Mouse (Mus musculus): ENCODE measurements at regions not wholly inside any gene's neighbourhood (a gene's known extent, or its start where the extent isn't known, plus 50 kb on each side); places are given as distances from the start of the nearest gene placed in this dataset.
"Not testable (repeated sequence)": the region's sequence is repeated elsewhere in the genome, so short reads cannot be mapped to it uniquely, and the experiment has no call there.

- DNase-seq (ENCODE audit: low read depth, low spot score), result no peak
Measured at GRCm38 (mm10) chr1:17545311-17545710, 600.4 kb downstream of the Crisp4 start.

- no peak for DNase-seq (ENCODE audit: low read depth, low spot score)
Measured at GRCm38 (mm10) chr1:17538160-17538559, 607.5 kb downstream of the Crisp4 start.

GRCm38 (mm10) chr1:17531291-17531690 is 614.4 kb downstream of the Crisp4 start:
- peak; percentile 63 for DNase-seq (ENCODE audit: low read depth, low spot score)

DNA sequence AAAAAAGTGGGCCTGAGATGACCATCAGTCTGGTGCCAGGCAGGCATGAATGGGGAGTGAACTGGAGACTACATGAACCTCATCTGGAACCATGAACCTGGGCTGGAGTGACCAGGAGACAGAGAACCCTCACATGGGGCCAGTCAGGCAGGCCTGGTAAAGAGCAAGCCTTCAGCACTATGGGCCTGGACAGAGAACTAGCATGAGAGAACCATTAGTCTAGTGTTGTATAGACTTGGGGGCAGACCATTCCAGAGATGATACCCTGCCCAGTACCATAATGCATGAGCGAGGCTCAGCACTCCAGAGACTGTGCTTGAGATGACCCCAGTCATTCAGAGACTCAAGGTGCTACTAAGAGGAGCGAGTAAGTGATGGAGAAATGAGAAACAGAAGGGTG is 625.6 kb downstream of the Crisp4 start:
- no peak for DNase-seq (ENCODE audit: low read depth, low spot score)

GRCm38 (mm10) chr1:17506125-17507112 is 639.3 kb downstream of the Crisp4 start:
- peak; percentile 57 for DNase-seq (ENCODE audit: low read depth, low spot score)

GRCm38 (mm10) chr1:17493596-17493995 is 652.1 kb downstream of the Crisp4 start:
- no peak for DNase-seq (ENCODE audit: low read depth, low spot score)

- DNase-seq (ENCODE audit: low read depth, low spot score), result peak; percentile 84
Measured at GRCm38 (mm10) chr1:17489854-17490202, 655.9 kb downstream of the Crisp4 start.

DNA sequence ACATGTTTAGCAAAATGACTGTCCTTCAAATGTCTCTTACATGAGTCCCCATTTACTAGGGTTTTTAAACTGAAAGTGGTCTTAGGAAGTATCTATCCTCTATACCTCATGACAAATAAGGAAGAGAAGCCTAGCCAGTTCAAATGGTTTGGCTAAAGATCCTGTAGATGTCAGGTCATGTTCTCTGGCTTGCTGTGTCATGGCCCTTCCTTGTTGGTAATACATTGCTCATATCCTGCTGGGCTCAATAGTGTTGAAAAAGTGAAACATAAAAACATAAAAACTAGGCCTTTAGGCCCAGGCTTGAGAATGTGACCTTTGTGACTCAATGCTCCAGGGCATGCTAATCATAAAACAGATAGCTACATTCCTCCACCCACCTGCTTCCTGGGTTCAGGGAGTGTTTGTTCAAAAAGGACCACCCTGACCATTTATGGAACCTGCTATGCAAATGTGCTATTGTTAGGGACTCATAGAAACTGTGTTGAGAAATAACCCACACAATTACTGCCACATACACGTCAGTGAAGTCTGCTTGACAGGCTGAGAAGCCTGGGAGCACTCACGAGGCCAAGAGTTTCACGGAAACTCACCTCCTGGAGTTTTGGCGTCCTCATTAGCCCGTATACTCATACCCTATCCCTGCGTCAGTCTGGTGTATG is 656.4 kb downstream of the Crisp4 start:
- peak; percentile 66 for DNase-seq (ENCODE audit: low read depth, low spot score)

- no peak for DNase-seq (ENCODE audit: low read depth, low spot score)
Measured at GRCm38 (mm10) chr1:17451204-17451866, 694.4 kb downstream of the Crisp4 start.

DNA sequence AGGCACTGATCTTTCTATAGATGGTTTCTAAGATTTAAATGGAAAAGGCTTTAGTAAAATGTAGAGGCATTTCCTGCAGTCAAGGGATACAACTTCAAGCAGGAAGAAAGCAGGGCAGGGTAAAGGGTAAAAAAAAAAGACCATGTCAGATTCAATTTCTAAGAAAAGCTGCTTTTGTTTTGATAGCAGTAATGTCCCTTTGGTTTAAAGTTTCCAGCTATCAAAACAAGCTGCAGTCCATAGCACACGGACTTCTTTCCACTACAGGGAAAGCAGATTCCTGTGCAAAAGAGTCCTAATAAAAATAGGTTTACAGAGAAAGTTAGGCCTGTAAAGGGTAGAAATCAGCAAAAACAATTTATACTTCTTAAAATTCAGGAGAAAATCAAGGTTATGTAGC is 695.0 kb downstream of the Crisp4 start:
- no peak for DNase-seq (ENCODE audit: low read depth, low spot score)

- DNase-seq (ENCODE audit: low read depth, low spot score), result no peak
Measured at GRCm38 (mm10) chr1:17450295-17450694, 695.4 kb downstream of the Crisp4 start.

DNA sequence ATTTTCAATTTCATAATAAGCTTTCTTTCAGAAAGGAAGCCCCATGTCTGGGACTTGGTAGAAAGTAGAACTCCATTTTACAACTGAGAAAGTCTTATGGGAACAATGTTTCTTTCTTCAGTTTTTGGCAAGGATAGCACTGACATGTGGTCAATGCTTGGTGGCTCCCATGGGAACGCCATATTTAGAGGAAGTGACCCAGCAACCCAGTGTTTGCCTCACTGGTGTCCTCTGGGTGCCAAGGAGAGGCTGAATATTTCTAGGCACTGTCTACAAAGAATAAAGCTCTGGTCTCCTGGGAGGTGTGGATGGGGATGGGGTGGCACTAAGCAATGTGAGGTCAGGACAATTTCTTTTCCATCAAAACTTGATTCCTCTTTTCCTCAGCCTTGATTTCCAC is 696.4 kb downstream of the Crisp4 start:
- no peak for DNase-seq (ENCODE audit: low read depth, low spot score)

- DNase-seq (ENCODE audit: low read depth, low spot score), result peak; percentile 53
Measured at GRCm38 (mm10) chr1:17434064-17434463, 711.6 kb downstream of the Crisp4 start.

DNA sequence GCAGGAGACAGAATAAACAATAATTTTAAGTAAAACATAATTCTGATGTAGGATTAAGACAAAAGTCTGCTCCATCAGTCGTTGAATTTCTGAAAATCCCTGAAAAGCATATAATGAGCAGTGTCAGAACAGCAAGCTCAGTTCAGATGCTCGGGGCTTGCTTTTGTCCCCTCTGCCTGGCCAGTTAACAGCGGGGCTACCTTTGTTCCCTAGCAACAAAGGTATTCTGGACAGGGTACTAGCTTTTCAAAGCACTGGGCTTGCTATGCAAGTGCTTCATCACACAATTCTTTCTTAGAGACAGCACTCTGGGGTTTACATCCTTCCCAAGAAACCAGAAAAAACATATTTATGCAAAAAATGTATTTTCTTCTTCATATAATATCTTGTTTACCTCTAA is 729.7 kb downstream of the Crisp4 start:
- peak; percentile 27 for DNase-seq (ENCODE audit: low read depth, low spot score)

- no peak for DNase-seq (ENCODE audit: low read depth, low spot score)
Measured at GRCm38 (mm10) chr1:17394893-17395292, 750.8 kb downstream of the Crisp4 start.

DNA sequence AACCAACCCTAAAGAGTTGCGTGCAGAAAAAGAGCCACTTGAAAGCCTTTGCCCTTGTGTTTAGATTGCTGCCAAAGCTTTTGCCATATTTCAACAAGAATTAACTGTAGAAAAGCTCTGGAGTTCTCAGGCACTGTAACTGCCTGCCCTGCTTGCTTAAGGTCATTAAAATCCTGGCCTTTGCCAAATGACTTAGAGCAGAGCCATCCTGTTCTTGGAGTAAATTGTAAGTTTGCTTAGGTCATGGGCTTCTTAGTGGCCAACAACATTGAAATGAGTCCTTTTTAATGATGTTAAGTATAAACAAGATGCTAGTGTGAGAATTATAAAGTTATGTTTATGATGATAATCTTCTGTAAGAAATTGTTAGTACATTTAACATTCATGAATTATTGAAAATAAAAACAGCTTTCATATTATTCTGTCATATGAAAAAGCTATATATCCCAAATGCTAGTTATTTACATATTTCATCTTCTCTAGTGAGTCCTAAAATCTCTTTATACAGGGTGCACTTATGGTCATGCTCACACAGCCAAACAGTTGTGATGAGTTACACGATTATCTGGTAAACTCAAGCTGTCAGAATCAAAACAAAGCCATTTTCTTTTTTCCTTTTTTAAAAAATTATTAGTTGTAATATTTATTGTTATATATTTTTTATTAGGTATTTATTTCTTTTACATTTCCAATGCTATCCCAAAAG is 753.4 kb downstream of the Crisp4 start:
- DNase-seq (ENCODE audit: low read depth, low spot score), result no peak

GRCm38 (mm10) chr1:17377562-17377961 is 768.1 kb downstream of the Crisp4 start:
- DNase-seq (ENCODE audit: low read depth, low spot score), result no peak

- DNase-seq (ENCODE audit: low read depth, low spot score), result no peak
Measured at GRCm38 (mm10) chr1:17348271-17348670, 797.4 kb downstream of the Crisp4 start.

DNA sequence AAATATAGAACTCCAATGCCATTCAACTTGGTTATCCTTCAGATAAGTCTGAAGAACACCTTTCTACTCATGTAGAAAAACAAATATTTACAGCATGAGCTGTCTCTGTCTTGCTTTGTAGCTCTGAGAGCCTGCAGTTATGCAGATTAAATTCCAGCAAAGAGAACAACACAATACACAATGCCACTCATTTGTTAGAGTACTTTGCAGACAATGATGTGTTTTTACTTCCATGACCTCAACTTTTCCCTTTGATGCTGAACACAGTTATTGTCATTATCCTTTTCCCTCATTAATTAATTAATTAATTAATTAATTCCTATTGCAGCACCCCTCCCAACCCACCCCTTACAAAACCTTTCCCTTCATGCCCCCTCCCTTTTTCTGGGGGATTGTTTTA is 807.9 kb downstream of the Crisp4 start:
- DNase-seq (ENCODE audit: low read depth, low spot score), result peak; percentile 18

DNA sequence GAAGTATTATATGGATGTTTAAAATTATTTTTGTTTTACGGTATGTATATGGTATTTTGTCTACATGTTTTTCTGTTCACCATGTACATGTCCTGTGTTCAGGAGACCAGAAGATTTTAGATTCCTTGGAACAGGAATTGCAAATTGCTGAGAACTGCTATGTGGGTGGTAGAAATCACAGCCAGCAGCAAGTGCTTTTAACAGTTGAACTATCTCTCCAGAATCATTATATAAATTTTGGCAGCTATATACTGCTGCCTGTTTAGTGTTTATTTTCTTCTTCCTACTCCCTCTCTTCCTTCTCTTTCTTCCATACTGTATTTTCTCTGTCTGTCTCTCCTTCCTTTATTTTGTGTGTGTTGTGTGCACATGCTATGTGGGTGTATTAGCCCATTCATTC is 834.3 kb downstream of the Crisp4 start:
- DNase-seq (ENCODE audit: low read depth, low spot score), result not testable (repeated sequence)

GRCm38 (mm10) chr1:17309928-17310327 is 835.8 kb downstream of the Crisp4 start:
- DNase-seq (ENCODE audit: low read depth, low spot score), result not testable (repeated sequence)
